Mouse (Mus musculus) liver, embryonic 11.5 days (tissue): ENCODE measurements at regions not wholly inside any gene's neighbourhood (a gene's known extent, or its start where the extent isn't known, plus 50 kb on each side); places are given as distances from the start of the nearest gene placed in this dataset.

Experiments
- ATAC-seq: fragments of 200-750 bp; cut with Nextera tagmentation; replicated peaks from 2 replicates; pipeline ENCODE4 v1.8.0; 2017; ENCODE audit warnings: moderate number of reproducible peaks, mild to moderate bottlenecking, moderate TSS enrichment, moderate library complexity; ENCODE audit not compliant: low FRiP score
- DNase-seq: peaks from one replicate; pipeline ENCODE4 v3.0.0-alpha.2; 2017; ENCODE audit warnings: low spot score
- H3K27ac ChIP-seq: fragments of 300-500 bp; sonication (generic); 2 replicates; pipeline ENCODE4 v1.5.1; 2014; ENCODE audit warnings: mild to moderate bottlenecking, low read depth, low read length, control low read depth
- H3K27me3 ChIP-seq: fragments of 300-500 bp; sonication (generic); replicated peaks from 2 replicates; pipeline ENCODE4 v1.6.1; 2014; ENCODE audit warnings: low read length, mixed read lengths; ENCODE audit not compliant: control insufficient read depth, insufficient read depth
- H3K36me3 ChIP-seq: fragments of 300-500 bp; sonication (generic); 2 replicates; pipeline ENCODE4 v1.6.1; 2014; ENCODE audit warnings: mild to moderate bottlenecking, low read length, moderate library complexity, mixed read lengths; ENCODE audit not compliant: control insufficient read depth, insufficient read depth
- H3K4me1 ChIP-seq: fragments of 300-500 bp; sonication (generic); replicated peaks from 2 replicates; pipeline ENCODE4 v1.6.1; 2014; ENCODE audit warnings: low read length, mixed read lengths; ENCODE audit not compliant: control insufficient read depth, insufficient read depth
- H3K4me2 ChIP-seq: fragments of 300-500 bp; sonication (generic); 2 replicates; pipeline ENCODE4 v1.6.1; 2014; ENCODE audit warnings: mild to moderate bottlenecking, control low read depth, moderate library complexity
- H3K4me3 ChIP-seq: fragments of 300-500 bp; sonication (generic); 2 replicates; pipeline ENCODE4 v1.5.1; 2014; ENCODE audit warnings: low read depth, low read length, control low read depth
- H3K9ac ChIP-seq: fragments of 300-500 bp; sonication (generic); 2 replicates; pipeline ENCODE4 v1.6.1; 2014; ENCODE audit warnings: low read depth, low read length, control low read depth
- H3K9me3 ChIP-seq: fragments of 300-500 bp; sonication (generic); 2 replicates; pipeline ENCODE4 v1.6.1; 2016; ENCODE audit warnings: low read length, inconsistent platforms, mixed read lengths; ENCODE audit not compliant: control insufficient read depth
- WGBS: fragments of 180-500 bp; shearing (Covaris S2); extraction: QIAGEN DNeasy Blood & Tissue Kit; methylation state at CpG from one replicate; pipeline ENCODE4 v1.1.7; 2014; 5-methylcytosine and 5-hydroxymethylcytosine counted together

DNA sequence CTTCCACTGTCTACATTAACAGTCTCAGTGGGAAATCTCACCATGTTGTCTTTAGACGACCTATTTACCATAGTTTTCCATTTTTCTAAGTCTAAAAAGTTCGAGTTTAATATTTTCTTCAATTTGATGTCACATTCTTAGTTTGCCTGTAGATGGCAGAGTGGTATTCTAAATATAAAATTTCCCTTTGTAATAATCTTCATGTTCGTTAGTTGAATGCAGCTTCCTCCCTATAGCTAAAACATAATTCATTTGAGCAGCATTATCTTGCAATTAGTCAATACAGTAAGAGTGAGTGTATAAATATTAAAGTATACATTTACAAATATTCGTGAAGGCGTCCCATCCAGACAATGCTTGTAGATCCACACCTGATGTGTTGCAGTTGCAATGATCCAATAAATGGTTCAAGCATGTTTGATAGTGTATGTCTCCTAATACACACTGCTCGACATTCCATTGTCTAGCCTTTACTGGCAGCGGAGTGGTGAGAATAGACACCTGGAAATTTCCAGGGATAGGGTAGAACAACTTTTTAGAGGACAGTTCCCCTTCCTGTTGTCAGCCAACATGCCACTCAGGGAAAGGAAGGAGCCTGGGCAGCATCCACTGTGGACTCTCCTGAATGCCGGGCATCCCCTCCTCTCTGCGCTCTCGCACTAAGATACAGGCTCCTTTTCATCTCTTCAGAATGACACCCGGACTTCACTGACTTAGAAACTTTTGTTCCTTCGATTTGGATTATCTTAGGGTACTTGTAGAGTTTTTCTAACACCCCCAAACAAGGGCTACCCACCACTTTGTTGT, 412.8 kb downstream of the Trim52 start:
- ATAC-seq (no peak), DNase-seq (no peak)
- 72% methylated on average over 12 of the region's 12 CpGs for WGBS
- Histone ChIP-seq H3K9me3 (no peaks in the 10 kb centered on the region), H3K27me3 (no peaks in the 10 kb centered on the region), H3K27ac (no peak overlapping the region), H3K9ac (no peak overlapping the region), H3K4me2 (no peak overlapping the region), H3K4me3 (no peak overlapping the region), H3K36me3 (no peaks in the 10 kb centered on the region), H3K4me1 (no peaks in the 10 kb centered on the region)

- 68% methylated on average over 8 of the region's 8 CpGs for WGBS
- no peaks in the 10 kb centered on the region for H3K27me3 ChIP-seq
- DNase-seq (no peak), ATAC-seq (no peak)
- no peak overlapping the region for H3K9ac ChIP-seq
- no peaks in the 10 kb centered on the region for H3K4me1 ChIP-seq
- H3K4me2 ChIP-seq: no peak overlapping the region
- no peak overlapping the region for H3K4me3 ChIP-seq
- H3K36me3 ChIP-seq: no peaks in the 10 kb centered on the region
- no peak overlapping the region for H3K27ac ChIP-seq
- no peaks in the 10 kb centered on the region for H3K9me3 ChIP-seq
Measured at GRCm38 (mm10) chr14:106520808-106521207, 414.8 kb downstream of the Trim52 start.

DNA sequence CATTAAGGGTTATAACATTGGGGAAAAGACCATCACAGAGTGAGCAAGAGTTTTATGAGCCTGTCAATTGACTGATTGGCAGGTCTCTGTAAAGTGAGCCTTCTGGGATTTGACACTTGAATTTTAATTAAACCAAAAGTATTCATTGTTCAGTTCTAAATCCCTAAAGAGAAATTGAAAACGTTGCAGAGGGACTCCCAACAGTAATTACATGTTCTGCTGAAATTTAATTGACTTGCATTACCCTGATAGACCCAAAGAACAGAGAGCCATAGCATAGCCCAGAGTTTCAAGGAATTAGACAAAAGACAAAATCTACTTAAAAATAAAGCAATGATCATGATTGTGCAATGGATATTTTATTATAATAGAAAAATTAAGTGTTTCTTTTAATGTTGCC, 444.2 kb downstream of the Trim52 start:
- H3K9ac ChIP-seq: no peak overlapping the region
- H3K36me3 ChIP-seq: no peaks in the 10 kb centered on the region
- H3K9me3 ChIP-seq: no peaks in the 10 kb centered on the region
- no peaks in the 10 kb centered on the region for H3K4me1 ChIP-seq
- no peak overlapping the region for H3K27ac ChIP-seq
- no peak overlapping the region for H3K4me3 ChIP-seq
- ATAC-seq (no peak), DNase-seq (no peak)
- 23% methylated on average over 1 of the region's 1 CpGs for WGBS
- H3K27me3 ChIP-seq: no peaks in the 10 kb centered on the region
- no peak overlapping the region for H3K4me2 ChIP-seq

DNA sequence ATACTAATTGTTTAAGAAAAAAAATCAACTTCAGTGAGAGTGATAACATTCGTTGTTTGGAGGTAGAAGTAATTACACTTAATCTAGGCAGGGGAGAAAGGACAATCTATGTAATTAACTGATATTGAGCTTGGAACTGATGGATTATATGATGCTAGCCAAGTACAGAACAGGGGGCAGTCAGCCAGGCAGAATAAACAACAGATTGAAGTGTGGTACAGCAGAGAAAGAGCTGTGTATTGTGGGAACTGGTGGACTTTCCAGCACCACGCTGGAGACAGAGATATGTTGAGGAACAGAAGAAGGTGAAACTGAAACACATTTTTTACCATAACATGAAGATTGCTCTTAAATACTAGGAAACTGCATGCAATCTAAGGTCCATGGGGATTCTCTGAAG, 473.3 kb downstream of the Trim52 start:
- Histone ChIP-seq H3K9me3 (no peaks in the 10 kb centered on the region), H3K27me3 (no peaks in the 10 kb centered on the region), H3K4me2 (no peak overlapping the region), H3K4me3 (no peak overlapping the region), H3K36me3 (no peaks in the 10 kb centered on the region), H3K9ac (no peak overlapping the region), H3K27ac (no peak overlapping the region), H3K4me1 (no peaks in the 10 kb centered on the region)
- DNase-seq (no peak), ATAC-seq (no peak)
- 66% methylated on average over 2 of the region's 2 CpGs for WGBS

DNA sequence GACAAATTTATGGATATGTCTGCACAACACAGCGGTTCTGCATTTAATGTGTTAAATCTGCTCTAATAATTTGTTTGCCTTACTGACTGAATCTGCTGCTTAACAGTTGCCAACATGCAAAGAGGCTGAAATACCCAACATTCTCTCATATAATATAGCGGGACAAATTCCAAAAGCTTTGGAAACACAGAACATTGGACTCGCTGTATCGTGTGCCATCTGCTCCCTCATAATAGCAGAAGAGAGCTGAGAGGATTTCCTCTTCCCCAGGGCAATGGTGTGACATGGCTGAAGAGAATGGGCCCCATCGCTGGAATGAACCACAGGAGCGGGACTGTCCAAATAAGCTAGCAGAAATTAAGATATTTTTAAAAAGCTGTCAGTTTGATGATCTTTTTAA, 475.9 kb downstream of the Trim52 start:
- no peak for ATAC-seq

DNA sequence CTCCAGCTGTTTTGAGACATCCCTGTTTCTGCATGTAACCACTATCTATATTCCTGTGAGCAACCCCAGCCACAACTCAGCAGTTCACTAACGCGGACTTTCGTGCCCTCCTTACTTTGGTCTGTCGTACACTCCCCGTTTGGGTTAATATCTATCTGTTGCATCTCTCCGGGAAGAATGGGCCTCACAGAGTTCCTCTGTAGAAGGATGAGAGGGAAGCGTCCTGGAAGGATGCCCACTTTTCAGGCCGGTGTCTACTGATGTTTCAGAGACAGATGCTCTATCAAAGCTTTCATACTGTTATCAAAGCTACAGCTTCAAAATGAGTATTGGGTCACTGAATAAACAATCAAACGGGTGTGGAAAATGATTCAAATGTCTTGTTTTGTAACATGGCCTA, 487.4 kb downstream of the Trim52 start:
- WGBS: 86% methylated on average over 9 of the region's 9 CpGs
- Histone ChIP-seq H3K27me3 (no peaks in the 10 kb centered on the region), H3K4me1 (no peaks in the 10 kb centered on the region), H3K36me3 (no peaks in the 10 kb centered on the region), H3K9ac (no peak overlapping the region), H3K27ac (no peak overlapping the region), H3K4me2 (no peak overlapping the region), H3K9me3 (no peaks in the 10 kb centered on the region), H3K4me3 (no peak overlapping the region)
- ATAC-seq (no peak), DNase-seq (no peak)

More for the DNA sequence above, 475.9 kb downstream of the Trim52 start:
- 82% methylated on average over 6 of the region's 6 CpGs for whole genome bisulfite sequencing
- Histone ChIP-seq H3K9me3 (no peaks in the 10 kb centered on the region), H3K4me1 (no peaks in the 10 kb centered on the region), H3K4me3 (no peak overlapping the region), H3K27ac (no peak overlapping the region), H3K27me3 (no peaks in the 10 kb centered on the region), H3K36me3 (no peaks in the 10 kb centered on the region), H3K9ac (no peak overlapping the region), H3K4me2 (no peak overlapping the region)
- DNase-seq: no peak

DNA sequence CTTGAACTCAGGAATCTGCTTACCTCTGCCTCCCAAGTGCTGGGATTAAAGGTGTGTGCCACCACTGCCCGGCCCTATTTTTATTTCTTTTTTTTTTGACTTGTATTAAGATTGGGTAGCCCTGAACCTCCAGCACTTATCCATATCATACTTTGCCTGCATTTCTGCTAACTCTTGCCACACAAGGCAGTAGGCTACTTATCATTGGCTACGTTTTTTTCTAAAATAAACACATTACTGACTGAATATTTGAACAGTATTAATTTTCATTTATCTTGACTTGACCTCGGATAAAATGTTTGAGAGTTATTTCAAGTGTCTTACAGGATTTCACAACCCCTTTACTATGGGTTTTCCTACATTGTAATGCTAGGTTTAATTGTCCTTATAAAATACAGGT, 488.0 kb downstream of the Trim52 start:
- no peaks in the 10 kb centered on the region for H3K4me1 ChIP-seq
- H3K9me3 ChIP-seq: no peaks in the 10 kb centered on the region
- ATAC-seq (no peak), DNase-seq (no peak)
- H3K36me3 ChIP-seq: no peaks in the 10 kb centered on the region
- no peaks in the 10 kb centered on the region for H3K27me3 ChIP-seq
- no peak overlapping the region for H3K4me2 ChIP-seq
- no peak overlapping the region for H3K9ac ChIP-seq
- no peak overlapping the region for H3K4me3 ChIP-seq
- 67% methylated on average over 3 of the region's 3 CpGs for WGBS
- H3K27ac ChIP-seq: no peak overlapping the region

DNA sequence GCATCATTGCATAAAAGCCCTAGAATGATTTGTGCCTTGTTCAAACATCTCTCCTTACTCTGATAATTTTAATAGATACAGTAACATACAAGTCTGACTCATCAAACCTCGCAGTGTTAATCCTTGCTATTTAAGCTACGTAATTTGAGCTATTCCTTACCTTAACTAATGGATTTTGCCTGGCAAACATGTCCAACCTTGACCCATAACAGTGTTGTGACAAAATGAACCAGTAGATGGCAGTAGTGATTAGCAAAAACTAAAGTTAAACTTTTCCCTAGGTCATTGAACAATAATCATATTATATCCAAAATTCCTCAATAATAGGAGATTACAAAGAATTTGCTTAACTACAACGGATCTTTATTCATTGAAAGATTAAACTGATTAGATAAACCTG, 501.0 kb downstream of the Trim52 start:
- no peak overlapping the region for H3K4me2 ChIP-seq
- H3K4me1 ChIP-seq: no peaks in the 10 kb centered on the region
- 14% methylated on average over 3 of the region's 3 CpGs for WGBS
- no peaks in the 10 kb centered on the region for H3K36me3 ChIP-seq
- H3K27me3 ChIP-seq: no peaks in the 10 kb centered on the region
- H3K27ac ChIP-seq: no peak overlapping the region
- no peak overlapping the region for H3K9ac ChIP-seq
- H3K9me3 ChIP-seq: no peaks in the 10 kb centered on the region
- no peak for DNase-seq
- no peak overlapping the region for H3K4me3 ChIP-seq
- no peak for ATAC-seq

DNA sequence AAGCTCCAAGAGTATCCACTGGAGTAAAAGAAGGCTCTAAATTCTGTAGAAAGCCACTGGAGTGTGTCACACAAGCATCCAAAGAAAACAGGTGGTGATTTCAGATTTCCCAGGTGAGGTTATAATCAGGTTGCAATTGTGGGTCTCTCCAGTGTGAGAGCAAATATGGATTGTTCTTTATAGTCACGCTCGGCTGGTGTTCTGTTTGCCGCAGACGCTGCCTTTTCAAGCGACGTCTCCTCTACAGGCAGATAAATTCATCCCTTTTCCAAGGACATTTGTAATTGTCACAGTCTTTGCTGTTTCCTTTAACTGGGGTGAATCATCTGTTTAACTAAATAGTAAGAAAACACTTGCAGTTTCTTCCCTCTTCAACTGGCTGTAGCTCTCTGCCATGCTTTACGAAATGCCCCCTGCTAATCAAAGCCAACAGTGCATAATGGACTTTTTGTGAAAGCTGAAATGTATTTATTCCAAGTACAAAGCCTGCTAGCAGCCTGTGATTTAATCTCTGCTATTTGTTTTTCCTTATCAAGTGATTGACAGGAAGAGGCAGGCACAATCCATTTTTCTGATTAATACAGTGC, 502.4 kb downstream of the Trim52 start:
- H3K4me1 ChIP-seq: no peaks in the 10 kb centered on the region
- ATAC-seq: no peak
- no peak overlapping the region for H3K4me2 ChIP-seq
- no peak for DNase-seq
- 61% methylated on average over 7 of the region's 7 CpGs for WGBS
- no peak overlapping the region for H3K4me3 ChIP-seq
- H3K27ac ChIP-seq: no peak overlapping the region
- H3K36me3 ChIP-seq: no peaks in the 10 kb centered on the region
- no peak overlapping the region for H3K9ac ChIP-seq
- no peaks in the 10 kb centered on the region for H3K27me3 ChIP-seq
- no peaks in the 10 kb centered on the region for H3K9me3 ChIP-seq
